Mouse (Mus musculus) heart, postnatal 36 days (tissue): ENCODE data around the gene S100a3. TPM values are rescaled to one million over a fixed set of nuclear protein-coding genes. Genes with fewer than 3 reads are reported as not detected.

ENCODE experiments used
- DNase-seq, 2 experiments: peaks; one replicate each; pipeline ENCODE4 v3.0.0; 2021 to 2022
- intact Hi-C: fragments of 180-260 bp; cut with DNase I; formaldehyde crosslinking; loops from one replicate; pipeline ENCODE4 v1.15.1; 2025
- total RNA-seq, 2 experiments: library from RNA; stranded (reverse); gene quantifications; 2 replicates each; pipeline ENCODE4 v1.2.3; 2021

Gene S100a3
- total RNA-seq, 2 experiments from 2014 or later: not detected

DNA sequence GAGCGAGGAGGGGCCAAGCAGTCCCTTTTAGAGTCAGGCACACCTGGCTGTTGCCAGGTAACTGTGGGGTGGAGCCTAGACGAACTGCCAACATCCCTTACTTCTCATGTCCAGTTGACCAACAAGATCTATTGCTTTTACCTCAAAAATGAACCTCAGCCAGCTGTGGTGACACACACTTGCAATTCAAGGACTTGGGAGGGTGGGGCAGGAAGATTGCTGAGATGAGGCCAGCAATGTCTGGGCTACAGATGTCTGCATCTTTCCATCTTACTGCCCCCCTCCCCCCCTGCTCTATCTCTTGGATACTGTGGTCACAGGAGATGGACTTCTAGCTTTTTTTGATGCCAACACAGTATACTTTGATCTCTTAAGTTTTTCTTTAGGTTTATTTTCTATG, 8.1 kb upstream of the S100a3 start:
- intact Hi-C loops: no loop called here
- DNase-seq: no peak

DNA sequence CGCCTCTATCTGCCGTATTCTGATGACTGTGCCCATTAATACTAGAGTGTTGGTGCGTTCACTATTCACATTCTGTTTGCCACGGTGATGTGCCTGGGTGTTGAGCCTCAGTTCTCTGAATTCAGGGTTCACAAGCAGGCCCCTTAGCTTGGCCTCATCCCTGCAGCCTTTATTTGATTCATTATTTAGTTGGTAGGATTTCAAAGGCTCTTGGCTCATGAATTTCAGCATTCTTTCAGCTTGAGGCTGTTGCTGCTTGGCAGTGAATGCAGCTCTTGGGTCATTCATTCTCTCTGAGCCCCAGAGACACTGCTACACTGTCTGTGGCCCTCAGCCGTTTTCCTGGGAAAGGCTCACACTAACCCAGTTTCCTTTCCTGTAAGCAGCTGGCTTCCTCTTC, 4.4 kb upstream of the S100a3 start:
- no peak for DNase-seq
- intact Hi-C loops: no loop called here

DNA sequence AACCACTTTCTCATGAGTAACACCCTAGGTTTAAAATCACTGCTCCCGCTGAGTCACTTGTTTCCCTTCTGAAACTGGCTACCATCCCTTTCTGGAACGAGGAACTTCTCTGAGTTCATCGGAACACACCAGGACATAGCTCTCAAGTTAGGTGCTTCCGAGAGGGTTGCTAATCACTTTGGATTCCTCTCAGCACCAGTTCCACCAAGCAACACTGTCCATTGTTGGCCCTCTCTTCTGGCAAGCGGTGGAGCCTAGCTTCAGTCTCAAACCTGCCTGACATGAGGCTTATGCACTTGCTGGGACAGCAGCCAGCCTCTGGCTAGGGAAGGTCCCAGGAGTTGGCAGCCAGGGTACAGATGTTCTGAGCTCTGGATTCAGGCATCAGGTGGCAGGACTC, 14.3 kb downstream of the S100a3 start:
- peak; percentile 38 to 57 for DNase-seq
- intact Hi-C loops: no loop called here

DNA sequence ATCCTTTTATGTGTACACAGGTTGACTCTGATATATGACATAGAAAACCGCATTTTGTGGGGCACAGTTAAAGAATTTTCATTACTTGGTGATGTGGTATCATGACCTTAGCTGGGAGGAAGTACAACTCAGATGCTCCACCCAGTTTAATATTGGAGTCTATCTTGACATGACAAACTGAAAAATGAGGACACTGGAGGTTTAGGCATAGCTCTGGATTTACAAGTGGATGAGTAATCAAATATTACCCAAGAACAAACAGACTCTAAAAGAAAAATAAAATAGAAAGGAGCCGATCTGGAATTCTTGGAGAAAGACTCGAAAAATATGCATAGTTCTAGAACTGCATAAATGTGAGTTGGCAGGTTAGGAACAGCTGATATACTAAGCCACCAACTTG, 14.9 kb downstream of the S100a3 start:
- DNase-seq: no peak
- intact Hi-C loops: no loop called here

DNA sequence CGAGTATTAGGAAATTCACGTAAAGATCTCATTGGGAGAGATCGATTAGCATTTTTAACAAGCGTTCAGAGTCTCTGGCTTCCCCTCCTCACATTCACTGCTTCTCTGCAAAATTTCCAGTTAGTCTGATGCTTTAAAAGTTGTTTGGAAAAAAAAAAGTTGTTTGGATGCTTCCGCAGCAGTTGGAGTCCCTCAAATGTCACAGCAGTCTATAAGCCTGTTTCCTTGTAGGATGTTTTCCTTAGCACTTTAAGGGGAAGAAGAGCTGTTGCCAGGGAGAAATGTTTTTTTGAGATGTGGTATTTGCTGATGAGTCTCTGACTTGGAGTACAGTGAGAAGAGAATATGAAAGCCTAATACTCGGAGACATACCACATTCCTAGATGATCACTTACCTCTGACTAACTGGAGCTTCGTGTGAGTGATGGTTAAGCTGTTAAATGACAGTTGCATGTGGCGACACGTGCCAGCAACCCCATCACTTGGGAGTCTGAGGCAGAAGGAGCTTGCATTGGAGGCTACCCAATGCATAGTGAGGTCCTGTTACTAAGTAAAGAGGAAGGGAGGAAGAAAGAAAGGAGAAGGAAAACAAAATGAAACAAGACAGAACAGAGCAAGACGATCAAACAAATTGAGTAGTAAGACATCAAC, 16.1 kb downstream of the S100a3 start:
- intact Hi-C loops: no loop called here
- no peak for DNase-seq

DNA sequence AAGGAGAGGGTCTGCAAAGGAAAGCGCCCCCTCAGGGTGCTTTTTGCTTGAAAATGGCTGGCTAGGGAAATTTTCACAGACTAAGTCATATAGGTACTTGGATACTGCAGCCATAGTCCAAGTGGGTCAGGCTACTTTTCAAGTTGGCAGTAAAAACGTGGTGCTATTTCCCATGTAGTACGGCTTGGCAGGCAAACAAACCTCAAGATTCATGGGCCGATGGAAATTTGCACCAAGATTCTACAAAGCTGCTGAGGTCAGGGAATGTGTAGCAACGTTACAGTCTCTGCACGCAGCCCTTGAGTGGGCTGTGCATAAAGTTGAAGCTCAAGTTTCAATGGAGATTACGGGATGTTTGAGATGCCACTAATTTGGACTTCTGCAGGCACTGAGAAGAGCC, 19.1 kb downstream of the S100a3 start:
- DNase-seq: no peak
- intact Hi-C loops: no loop called here

DNA sequence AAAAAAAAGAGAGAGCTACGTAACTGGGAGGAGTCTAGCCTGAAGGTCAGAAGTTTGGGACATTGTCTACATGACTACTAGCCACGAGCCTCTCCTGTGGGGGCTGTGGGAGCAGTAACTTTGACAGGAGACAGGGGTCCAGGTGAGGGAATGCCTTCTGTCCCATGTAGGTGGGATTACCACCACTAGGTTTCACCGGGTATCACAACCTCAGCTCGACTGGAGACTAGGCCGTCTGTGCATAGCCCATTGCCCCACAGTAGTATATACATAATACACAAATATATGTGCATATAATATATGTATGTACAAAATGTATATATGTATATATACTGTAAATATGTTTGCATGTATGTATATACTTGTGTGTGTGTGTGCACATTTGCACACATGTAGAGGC, 20.8 kb downstream of the S100a3 start:
- intact Hi-C loops: loop anchor here (5.0 kb wide), 1 partner anchor 39 kb away; no protein-coding TSS in a partner anchor
- DNase-seq: no peak

DNA sequence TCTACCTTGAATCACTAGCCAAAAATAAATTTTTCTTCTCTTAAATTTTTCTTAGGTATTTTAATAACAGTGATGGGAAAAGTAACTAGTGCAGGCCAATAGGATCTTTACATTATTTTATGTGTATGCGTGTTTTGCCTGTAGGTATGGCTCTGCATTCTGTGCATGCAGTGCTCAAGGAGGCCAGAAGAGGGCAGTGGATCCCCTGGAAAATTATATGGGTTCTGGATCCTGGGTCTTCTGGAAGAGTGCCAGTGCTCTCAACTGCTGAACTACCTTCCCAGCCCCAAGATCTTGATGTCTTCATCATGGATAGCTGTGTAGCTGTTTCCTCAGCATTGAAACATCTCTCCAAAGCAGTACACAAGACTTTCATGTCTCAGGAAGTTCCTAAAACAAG, 21.8 kb downstream of the S100a3 start:
- intact Hi-C loops: loop anchor here (5.0 kb wide), 1 partner anchor 40 kb away; no protein-coding TSS in a partner anchor
- no peak for DNase-seq

DNA sequence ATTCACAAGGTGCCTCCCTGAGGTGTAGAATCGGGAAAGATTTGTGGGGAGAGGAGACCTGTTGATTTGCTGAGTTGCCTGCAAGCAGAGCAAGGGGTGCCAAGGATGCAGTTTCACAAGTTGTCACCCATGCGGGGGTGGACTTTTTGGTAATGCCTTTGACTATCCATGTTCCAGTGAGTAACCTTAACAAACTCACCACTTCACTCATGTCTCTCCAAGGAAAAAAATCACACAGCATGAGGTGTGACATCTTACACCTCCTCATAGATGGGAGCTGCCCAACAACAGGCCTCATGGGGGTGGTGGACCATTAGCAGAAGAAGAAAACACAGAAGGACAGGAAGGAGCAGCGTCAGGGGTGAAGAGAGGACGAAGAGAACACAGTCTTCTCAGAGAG, 22.2 kb downstream of the S100a3 start:
- DNase-seq: no peak
- intact Hi-C loops: loop anchor here (5.0 kb wide), 1 partner anchor 40 kb away; no protein-coding TSS in a partner anchor

DNA sequence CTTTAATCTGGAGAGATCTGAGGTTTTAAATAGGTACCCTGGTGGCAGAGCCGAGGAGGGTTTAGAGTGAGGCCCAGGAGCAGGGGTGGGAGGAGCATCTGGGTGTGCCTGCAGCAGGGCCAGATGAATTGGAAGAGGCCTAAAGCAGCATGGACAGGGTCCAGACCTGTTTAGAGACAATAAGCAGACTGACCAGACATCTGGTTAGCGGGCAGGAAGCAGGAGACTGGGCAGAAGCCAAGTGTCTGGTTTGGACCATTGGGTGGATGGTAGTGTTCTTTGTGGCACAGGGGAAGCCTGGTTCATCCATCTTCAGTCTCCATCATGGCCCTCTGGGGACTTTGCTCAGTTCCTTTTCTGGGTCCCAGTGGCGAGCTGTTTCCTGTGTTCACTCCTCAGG, 23.5 kb downstream of the S100a3 start:
- peak; percentile 39 to 41 for DNase-seq
- intact Hi-C loops: loop anchor here (2.0 to 5.0 kb wide), 3 partner anchors 42 to 69 kb away; no protein-coding TSS in a partner anchor

DNA sequence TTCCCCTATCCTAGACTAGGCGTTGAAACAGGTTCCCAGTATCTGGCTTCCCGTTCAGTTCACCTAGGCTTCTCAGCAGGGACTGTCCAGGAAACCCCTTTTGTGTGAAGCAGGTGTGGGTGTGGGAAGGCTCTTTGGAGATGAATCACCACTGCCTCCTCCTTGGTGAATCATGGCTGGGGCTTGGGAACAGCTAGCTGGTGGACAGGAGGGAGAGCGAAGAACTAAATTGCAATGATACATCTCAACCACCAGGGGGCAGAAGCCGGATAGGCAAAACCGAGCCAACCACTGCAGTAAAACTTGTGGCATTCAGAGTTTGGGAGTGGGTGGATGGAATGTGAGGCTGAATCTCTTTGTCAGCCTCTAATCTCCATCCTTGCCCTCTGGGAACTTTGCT, 25.2 kb downstream of the S100a3 start:
- peak; percentile 60 to 75 for DNase-seq
- intact Hi-C loops: loop anchor here (1.0 to 2.0 kb wide), 3 partner anchors 30 to 67 kb away; no protein-coding TSS in a partner anchor

DNA sequence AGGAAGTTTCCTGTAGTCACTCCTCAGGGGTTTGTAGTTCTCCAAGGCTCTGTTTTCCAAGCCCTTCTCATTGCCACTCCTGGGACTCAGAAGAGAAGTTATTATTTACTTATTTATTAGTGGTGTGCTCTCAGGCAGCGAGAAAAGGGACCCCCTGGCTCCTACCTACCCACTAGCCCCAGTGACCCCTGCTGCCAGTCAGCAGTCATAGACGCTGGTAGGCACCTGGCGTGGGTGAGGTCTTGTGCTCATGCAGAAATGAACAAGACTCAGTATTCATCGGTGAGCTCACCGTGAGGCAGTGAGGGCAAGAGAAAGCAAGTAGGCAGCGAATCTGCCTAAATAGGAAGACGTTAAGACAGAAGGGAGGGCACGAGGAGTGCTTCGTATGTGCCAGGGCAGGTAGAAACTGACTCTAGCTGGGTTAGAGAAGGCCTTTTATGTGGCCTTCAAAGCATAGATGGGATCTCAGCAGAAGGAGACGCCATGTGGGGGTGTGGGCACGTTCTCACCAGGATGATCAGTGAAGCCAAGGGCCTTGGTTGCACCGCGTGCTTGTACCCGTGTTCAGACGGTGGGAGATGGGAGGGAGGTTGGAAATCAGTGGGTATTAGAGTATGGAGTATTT, 25.8 kb downstream of the S100a3 start:
- DNase-seq: no peak
- intact Hi-C loops: no loop called here

DNA sequence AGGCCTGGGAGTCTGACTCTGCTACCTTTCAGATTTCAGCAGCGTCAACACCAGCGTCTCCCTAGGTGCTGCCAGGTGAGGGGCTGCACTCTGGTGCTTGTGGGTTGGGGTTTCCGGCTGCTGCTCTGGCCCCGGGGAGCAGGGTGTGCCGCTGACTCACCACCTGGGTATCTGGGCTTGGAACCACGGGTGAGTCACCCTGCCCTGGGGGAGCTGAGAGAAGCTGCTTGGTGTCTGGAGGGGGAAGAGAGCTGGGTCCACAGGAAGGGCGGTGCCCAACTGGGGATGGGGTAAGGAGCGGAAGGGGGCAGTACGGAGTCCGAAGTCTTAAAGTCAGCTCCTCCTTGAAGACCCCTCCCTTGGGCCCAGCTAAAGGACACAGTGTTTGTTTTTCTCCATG, 26.5 kb downstream of the S100a3 start:
- intact Hi-C loops: no loop called here
- DNase-seq: peak; percentile 68 to 75

DNA sequence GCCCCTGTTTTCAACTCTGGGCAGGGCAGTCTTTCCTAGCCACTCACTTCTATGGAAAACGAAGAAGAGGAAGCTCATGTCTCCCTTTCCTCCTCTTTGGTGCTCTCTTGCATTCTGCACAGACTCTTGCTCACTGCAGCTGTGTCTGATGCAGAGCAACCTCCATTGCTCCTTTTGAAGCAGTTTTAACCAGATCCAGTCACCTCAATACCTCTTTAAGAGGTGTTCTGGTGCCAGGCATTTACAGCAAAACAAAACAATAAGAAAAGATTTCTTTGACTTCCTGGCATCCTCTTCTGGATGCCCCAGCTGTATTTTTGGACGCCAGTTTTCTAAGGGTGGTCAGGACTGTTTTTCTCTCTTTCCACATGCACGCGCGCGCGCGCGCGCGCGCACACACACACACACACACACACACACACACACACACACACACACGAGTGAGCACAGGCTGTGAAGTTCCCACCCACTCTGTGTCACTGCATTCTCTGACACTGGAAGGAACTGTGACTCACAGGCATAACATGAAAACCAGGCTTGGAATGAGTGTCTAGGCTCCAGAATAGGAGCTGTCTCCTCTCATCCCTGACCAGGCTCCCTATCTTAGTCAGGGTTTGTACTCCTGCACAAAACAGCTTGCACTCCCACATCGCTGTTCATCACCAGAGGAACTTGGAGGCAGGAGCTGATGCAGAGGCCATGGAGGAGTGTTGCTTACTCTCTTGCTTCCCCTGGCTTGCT, 27.2 kb downstream of the S100a3 start:
- intact Hi-C loops: no loop called here
- no peak for DNase-seq

DNA sequence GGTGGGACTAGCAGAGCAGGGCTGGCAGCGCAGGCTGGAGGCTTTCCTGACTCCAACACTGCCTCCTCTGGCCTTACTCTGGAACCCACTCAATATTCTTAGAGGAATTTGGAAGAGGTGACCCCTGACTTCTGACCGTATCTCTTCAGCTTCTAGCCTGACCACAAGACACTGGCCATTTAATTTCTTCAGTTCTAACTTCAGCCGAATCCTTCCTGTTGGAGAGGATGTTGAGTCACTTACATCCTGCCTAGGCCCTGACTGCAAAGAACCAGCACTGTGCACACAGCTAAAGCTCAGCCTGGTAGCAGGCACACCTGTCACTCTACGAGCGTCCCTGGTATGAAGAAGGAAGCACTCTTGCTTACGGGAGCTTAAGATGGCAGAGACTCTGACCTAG, 29.0 kb downstream of the S100a3 start:
- DNase-seq: no peak
- intact Hi-C loops: no loop called here

DNA sequence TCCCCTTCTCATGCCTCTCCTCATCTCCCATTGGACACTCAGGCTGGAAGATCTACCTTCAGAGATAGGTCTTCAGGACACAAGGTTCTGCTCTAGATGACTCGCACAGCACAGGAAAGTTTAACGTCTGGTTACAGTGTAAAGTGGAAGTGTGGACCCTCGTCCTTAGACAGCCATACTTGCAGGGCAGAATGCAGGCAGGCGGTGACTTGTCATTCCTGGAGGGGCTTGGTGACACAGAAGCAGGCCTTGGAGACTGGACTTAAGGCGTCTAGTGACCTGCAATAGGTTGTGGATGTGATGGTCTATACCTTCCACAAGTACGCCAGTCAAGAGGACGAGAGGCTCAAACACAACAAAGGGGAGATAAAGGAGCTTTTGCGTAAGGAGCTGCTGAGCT, 29.6 kb downstream of the S100a3 start, which contains the start of gene S100a2:
Gene S100a2, plus strand, starts transcription at position 301 of the 400 bp plus-strand sequence.
- intact Hi-C loops: no loop called here
- DNase-seq: no peak

DNA sequence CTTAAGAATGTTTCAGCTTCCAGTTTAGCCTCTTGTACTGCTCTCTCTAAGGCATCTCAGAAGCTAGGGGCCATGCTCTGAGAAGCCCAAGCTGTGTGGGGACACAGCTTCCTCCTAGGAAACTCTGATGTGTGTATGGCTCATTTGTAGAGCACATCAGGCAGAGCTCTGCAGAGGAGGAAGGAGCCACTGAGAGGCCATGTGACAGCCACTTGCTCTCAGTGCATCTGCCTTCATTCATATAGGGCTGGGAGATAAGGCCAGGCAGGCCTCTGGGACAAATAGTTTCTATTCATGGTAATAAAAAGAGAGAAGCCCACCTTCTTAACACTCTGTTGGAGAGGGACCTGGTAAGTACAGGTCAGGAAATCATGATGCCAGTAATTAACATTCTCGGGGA, 34.1 kb downstream of the S100a3 start:
- intact Hi-C loops: no loop called here
- no peak for DNase-seq

DNA sequence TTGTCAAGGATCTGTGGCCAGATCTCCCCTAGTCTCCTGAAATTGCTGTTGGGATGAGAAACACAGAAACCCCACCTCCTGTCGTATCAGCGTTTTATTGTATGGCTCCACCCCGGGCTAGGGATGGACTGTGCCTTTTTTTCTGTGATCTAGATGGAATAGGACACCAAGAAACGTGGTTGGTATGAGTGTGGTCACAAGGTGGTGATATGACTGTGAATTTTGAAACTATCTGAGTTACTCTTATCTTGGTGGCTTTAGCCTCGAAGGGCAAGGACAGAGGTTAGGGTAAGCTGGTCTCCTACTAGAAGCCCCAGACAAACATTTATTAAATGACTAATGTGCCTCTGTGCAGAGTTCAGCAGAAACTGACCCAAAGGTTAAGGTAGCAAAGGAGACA, 35.2 kb downstream of the S100a3 start:
- intact Hi-C loops: no loop called here
- no peak for DNase-seq

DNA sequence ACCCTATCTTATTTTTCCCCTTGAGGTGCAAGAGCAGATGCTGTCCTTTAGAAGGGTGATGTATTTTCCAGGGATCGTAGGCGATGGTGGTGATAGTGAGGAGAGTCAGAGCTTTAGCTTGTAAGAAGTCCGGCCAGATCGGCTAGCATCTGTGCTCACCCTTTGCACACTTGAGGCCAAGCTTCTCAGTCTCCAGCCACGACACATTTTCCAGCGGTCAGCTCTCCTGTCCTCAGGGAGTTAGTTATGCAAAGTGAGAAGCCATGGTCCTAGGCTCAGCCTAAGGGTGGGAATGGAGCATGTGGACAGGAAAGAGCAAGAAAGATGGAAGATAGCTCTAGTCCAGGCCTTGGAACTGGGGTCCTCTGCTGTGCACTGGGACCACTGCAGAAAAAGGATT, 36.4 kb downstream of the S100a3 start:
- intact Hi-C loops: no loop called here
- DNase-seq: no peak

DNA sequence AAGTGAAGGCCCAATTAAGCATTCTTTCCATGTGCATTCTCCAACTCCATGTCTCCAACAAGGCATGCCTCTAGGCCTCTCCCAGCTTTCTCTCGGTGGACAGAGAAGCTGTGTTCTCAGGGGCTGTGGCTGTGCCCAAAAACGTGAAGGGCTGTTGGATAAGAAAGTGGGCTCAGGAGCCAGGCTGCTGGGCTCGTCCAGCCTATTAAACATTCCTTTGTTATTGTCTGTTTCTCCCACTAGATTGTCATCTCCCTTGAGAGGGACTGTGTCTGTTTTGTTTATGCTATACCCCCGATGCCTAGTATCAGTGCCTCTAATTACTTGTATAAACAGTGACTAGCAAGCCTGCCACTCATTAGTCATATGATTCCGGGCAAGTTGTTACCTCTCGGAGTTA, 37.4 kb downstream of the S100a3 start:
- DNase-seq: no peak
- intact Hi-C loops: no loop called here

DNA sequence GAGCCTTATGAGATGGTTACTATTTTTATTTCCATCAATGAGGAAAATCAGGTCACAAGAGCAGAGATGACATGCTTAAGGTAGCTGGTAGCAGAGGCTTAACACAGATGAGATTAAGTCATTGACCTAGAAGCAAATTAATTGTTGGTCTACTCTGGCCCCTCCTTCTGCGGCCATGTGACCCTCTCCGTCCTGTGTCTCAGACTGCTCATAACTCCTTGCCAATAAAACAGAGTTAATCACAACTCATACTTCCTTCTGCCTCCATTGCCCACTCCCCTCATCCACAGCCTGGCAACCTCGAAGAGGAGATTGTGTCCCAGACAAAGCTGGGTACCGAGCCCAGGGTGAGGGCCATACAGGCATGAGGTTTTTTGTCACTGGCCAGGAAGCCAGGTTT, 37.8 kb downstream of the S100a3 start:
- no peak for DNase-seq
- intact Hi-C loops: no loop called here

DNA sequence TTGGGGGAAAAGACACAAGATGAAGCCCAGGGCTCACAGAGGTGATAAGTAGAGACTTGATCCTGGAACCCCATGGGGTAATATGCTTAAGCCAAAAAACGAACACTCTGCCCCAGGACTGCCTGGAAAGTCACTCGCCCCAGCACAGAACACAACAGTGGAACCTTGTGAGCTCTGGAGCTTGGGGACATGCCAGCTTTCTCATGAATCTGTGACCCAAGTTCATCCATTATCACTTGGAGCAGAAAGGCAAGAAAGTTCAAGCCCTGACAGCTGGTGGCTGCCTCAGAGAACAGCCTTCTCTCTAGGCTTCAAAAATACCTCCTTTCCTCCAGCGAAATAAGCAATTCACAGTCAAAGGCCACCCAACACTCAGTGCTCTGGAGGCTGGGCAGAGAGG, 39.0 kb downstream of the S100a3 start:
- intact Hi-C loops: no loop called here
- DNase-seq: peak in 1 of 2 experiments; percentile 56
